Mouse (Mus musculus) spleen, adult 2 months (tissue): ENCODE measurements around the gene Gp9.

Experiments
- CTCF ChIP-seq: fragments of 200-500 bp; IDR thresholded peaks from 2 replicates; pipeline ENCODE4 v1.5.1; 2011; ENCODE audit warnings: mild to moderate bottlenecking, inconsistent platforms; ENCODE audit not compliant: insufficient read depth, insufficient read length, insufficient replicate concordance; ENCODE audit errors: extremely low read depth
- POLR2A ChIP-seq: fragments of 200-500 bp; IDR thresholded peaks from 2 replicates; pipeline ENCODE4 v1.6.1; 2011; ENCODE audit warnings: low read depth, low read length, inconsistent platforms

DNA sequence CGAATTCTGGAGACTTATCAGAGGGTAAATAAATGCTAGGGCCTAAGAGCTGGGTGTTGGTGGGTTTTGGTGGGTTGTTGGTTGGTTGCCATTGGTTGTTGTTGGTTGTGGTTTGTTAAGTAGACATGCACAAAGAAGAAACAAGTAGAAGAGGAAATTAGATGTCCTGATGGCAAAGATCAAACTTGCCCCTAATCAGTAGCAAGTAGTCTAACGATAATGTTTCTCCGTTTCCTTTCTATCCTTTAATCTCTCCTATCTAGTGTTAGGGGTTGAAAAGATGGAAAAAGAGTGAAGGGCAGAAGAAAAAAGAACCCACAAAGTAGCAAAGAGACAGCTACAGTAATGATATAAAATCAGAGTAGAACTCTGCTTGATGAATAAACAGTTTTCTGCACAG lies 33.2 kb upstream of the Gp9 start:
- TF ChIP-seq CTCF (no peak), POLR2A (no peak)
